Mouse (Mus musculus): Measurements from ENCODE around the gene Nmt1.

The Nmt1 gene

DNA sequence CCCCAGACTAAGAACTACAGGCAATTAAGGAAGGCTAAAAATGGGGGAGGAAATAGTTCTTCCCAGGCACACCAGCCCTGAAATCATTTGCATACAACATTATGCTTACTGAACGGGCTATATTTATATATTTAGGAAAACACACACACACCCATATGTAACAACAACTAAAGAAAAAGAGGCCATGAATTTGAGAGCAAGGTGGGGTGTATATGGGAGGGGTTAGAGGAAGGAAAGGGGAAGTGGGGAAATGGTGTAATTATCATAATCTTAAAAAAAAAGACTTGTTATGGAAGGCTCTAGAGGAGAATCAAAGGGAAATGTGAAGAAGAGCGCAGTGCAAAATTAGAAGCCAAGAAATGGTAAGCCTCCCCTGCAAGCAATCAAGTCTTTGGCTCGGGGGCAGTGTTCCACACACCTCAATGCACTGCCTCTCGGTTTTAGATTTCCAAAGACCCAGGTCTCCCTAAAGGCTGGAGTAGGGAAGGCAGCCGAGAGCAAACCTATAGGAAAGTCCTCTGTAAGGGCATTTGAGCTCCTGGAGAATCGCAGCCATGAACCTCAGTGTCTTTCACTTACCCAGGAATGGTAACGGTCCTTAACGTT, 317 bp upstream of the Nmt1 start:
- in situ Hi-C loops (cut with MboI; ENCODE audit: low pct_unique_long_range_greater_than_20kb in 1 of 2, low sequenced_read_pairs in 2 of 2, unreplicated experiment in 1 of 2), result no loop called here

DNA sequence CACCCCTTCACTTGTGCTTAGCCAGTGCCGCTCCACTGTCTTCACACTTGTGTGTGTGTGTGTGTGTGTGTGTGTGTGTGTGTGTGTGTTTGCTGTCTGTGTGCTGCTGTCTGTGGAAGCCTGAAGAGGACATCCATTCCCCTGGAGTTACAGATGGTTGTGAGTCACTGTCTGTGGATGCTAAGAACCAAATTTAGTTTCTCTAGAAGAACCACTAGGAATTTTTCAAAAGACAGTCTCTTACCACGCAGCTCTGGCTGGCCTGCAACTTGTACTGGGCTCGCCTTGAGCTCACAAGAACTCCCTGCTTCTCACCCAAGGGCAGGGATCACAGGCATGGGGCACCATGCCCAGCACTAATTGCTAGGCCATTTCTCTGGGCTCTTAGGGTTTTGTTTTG, 5.0 kb downstream of the Nmt1 start:
- in situ Hi-C loops (cut with MboI; ENCODE audit: low pct_unique_long_range_greater_than_20kb in 1 of 2, low sequenced_read_pairs in 2 of 2, unreplicated experiment in 1 of 2), result no loop called here

DNA sequence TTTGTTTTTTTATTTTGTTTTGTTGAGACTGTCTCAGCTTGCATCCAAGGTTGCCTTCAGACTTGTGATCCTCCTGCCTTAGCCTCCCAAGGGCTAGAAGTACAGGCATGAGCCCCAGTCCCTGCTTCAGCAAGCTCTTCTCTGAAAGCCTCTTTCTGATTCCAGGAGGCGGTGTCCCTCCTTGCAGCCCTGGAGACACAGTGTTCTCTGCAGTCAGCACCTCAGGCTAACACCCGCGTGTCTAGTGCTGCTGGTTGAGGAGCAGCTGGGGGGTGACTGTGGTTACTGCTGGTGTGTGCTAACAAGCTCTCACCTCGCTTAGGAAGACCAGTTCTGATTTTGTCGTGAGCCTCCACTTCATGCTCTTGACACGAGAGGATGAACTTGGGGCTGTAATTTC, 7.0 kb downstream of the Nmt1 start:
- in situ Hi-C loops (cut with MboI; ENCODE audit: low pct_unique_long_range_greater_than_20kb in 1 of 2, low sequenced_read_pairs in 2 of 2, unreplicated experiment in 1 of 2), result no loop called here

GRCm38 (mm10) chr11:103036881-103037465, 9.0 kb downstream of the Nmt1 start:
- in situ Hi-C loops (cut with MboI; ENCODE audit: low pct_unique_long_range_greater_than_20kb in 1 of 2, low sequenced_read_pairs in 2 of 2, unreplicated experiment in 1 of 2), result no loop called here

- in situ Hi-C loops (cut with MboI; ENCODE audit: low pct_unique_long_range_greater_than_20kb in 1 of 2, low sequenced_read_pairs in 2 of 2, unreplicated experiment in 1 of 2), result no loop called here
These were observed 10.0 kb downstream of the Nmt1 start for GRCm38 (mm10) chr11:103038037-103038436.

DNA sequence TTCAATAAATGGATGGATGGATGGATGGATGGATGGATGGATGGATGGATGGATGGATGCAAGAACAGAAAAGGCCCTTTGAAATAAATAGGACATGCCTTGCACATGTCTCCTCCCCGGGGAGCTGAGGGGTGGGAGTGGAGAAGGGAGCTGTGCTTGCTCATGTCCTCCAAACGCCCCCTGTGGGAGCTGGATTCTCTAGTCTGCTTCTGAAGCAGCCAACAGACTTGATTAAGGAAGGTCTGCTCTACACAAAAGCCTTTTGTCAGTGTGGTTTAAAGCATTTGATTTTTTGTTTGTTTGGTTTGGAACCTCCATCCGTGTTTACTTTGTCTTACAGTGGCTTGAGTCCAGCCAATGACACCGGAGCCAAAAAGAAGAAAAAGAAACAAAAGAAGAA, 14.8 kb downstream of the Nmt1 start:
- in situ Hi-C loops (cut with MboI; ENCODE audit: low pct_unique_long_range_greater_than_20kb in 1 of 2, low sequenced_read_pairs in 2 of 2, unreplicated experiment in 1 of 2), result no loop called here

DNA sequence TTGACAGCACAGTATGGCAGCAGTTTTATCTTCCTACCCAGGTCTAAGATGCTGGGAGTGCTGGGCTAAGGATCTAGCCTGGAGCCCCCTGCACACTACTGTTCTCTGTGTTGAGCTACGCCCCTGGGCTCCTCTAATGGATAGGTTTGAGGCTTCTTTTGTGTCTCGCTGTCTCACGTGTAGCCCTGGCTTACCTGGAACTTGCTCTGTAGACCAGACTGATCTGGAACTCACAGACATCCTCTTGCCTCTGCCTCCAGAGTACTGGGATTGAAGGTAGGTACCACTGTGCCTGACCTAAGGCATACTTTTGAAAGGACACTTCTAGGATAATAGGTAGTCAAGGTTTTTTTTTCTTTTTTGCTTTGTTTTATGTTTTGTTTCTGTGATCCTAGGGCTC, 16.0 kb downstream of the Nmt1 start:
- in situ Hi-C loops (cut with MboI; ENCODE audit: low pct_unique_long_range_greater_than_20kb in 1 of 2, low sequenced_read_pairs in 2 of 2, unreplicated experiment in 1 of 2), result no loop called here

- in situ Hi-C loops (cut with MboI; ENCODE audit: low pct_unique_long_range_greater_than_20kb in 1 of 2, low sequenced_read_pairs in 2 of 2, unreplicated experiment in 1 of 2), result no loop called here
These were observed 18.3 kb downstream of the Nmt1 start for GRCm38 (mm10) chr11:103046286-103046685.

- in situ Hi-C loops (cut with MboI; ENCODE audit: low pct_unique_long_range_greater_than_20kb in 1 of 2, low sequenced_read_pairs in 2 of 2, unreplicated experiment in 1 of 2), result no loop called here
These were observed 21.6 kb downstream of the Nmt1 start for GRCm38 (mm10) chr11:103049611-103050010.

- in situ Hi-C loops (cut with MboI; ENCODE audit: low pct_unique_long_range_greater_than_20kb in 1 of 2, low sequenced_read_pairs in 2 of 2, unreplicated experiment in 1 of 2), result no loop called here
These were observed 22.2 kb downstream of the Nmt1 start for GRCm38 (mm10) chr11:103050153-103050552.

DNA sequence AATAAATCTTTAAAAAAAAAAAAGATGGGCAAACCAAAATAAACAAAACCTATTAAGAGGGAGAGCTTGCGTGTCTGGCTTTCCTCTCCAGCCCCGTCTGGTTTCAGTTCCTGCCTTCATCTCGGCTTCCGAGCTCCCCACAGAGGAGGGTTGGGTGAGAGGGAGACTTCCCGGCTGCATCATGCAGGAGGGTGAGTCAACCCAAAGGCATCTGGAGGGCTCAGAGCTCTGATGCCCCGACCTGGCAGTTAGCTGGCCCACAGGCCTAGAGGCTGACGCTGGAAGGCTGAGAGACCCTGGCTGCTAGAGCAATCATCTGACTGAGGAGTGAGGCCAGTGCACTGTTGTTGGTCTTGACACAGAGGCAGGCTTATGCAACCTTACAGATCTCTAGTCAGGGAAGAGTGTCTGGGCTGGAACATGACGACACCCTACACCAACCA, 23.3 kb downstream of the Nmt1 start:
- in situ Hi-C loops (cut with MboI; ENCODE audit: low pct_unique_long_range_greater_than_20kb in 1 of 2, low sequenced_read_pairs in 2 of 2, unreplicated experiment in 1 of 2), result no loop called here

- in situ Hi-C loops (cut with MboI; ENCODE audit: low pct_unique_long_range_greater_than_20kb in 1 of 2, low sequenced_read_pairs in 2 of 2, unreplicated experiment in 1 of 2), result no loop called here
These were observed 24.1 kb downstream of the Nmt1 start for GRCm38 (mm10) chr11:103052078-103052477.

DNA sequence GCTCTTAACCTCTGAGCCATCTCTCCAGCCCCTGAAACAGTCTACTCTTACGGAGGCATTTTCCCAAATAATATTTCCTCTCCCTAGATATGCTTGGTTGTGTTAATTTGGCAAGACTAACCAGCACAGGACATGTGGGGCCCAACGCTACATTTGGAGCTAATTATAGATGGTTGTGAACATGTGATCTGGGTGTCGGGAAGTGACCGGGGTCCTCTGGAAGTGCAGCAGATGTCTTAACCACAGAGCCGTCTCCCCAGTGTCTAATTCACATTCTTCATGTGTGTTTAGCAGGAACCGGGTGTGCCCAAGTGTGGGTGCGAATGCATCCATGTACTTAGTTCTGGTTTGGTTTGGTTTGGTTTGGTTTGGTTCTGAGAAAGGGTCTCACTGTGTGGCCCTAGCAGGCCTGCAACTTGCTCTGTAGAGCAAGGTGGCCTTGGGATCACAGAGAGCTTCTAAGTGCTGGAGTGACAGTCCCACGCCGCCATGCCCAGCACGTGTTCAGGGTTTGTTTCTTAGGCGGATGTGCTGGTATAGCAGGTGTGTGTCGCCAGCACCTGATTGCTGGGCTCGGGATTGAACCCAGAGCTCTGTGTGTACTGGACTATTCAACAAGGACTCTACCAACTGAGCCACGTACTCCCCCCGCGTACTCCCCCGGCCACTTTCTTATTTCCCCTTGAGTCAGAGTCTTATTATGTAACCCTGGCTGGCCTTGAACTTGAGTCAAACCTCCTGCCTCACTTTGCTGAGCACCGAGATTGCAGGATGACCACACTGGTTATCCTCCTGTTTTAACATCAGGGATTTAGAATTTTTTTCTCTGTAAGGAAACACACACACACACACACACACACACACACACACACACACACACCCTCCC, 25.4 kb downstream of the Nmt1 start:
- in situ Hi-C loops (cut with MboI; ENCODE audit: low pct_unique_long_range_greater_than_20kb in 1 of 2, low sequenced_read_pairs in 2 of 2, unreplicated experiment in 1 of 2), result no loop called here

DNA sequence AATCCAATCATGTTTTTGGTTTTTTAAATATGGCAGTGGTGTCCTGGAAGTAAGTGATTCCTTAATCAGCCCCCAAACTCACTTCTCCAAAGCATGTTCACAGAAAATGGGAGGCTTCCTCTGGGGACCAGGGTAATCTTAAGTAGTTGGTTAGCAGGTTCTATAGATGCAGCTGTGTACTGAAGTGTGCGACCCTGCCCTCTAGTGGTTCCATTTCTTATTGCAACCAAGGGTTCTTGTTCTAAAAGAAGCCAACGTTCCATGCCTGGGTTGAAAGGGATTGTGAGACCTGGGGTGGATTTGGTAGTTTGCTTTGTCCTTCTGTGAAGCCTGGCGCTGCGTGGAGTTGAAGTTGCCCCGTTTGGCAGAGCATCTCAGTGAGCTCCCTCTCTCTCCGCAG, 26.8 kb downstream of the Nmt1 start:
- in situ Hi-C loops (cut with MboI; ENCODE audit: low pct_unique_long_range_greater_than_20kb in 1 of 2, low sequenced_read_pairs in 2 of 2, unreplicated experiment in 1 of 2), result no loop called here

DNA sequence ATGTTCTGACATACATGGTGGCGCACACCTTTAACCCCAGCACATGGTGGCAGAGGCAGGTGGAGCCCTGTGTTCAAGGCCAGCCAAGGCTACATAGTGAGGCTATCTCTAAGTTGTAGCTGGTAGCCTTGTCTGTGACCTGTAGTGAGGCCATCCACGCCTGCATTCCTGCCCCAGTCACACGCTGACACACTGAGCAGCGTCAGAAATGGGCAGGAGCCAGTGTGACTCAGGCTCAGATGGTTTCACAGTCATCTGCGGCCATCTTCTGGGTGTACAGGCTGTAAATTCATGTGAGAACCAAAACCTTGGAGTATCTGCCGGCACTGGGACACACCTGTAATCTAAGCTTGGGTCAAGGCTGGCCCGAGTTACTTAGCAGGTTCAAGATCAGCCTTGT, 28.6 kb downstream of the Nmt1 start:
- in situ Hi-C loops (cut with MboI; ENCODE audit: low pct_unique_long_range_greater_than_20kb in 1 of 2, low sequenced_read_pairs in 2 of 2, unreplicated experiment in 1 of 2), result no loop called here

GRCm38 (mm10) chr11:103058499-103059085, 30.6 kb downstream of the Nmt1 start:
- in situ Hi-C loops (cut with MboI; ENCODE audit: low pct_unique_long_range_greater_than_20kb in 1 of 2, low sequenced_read_pairs in 2 of 2, unreplicated experiment in 1 of 2), result no loop called here

DNA sequence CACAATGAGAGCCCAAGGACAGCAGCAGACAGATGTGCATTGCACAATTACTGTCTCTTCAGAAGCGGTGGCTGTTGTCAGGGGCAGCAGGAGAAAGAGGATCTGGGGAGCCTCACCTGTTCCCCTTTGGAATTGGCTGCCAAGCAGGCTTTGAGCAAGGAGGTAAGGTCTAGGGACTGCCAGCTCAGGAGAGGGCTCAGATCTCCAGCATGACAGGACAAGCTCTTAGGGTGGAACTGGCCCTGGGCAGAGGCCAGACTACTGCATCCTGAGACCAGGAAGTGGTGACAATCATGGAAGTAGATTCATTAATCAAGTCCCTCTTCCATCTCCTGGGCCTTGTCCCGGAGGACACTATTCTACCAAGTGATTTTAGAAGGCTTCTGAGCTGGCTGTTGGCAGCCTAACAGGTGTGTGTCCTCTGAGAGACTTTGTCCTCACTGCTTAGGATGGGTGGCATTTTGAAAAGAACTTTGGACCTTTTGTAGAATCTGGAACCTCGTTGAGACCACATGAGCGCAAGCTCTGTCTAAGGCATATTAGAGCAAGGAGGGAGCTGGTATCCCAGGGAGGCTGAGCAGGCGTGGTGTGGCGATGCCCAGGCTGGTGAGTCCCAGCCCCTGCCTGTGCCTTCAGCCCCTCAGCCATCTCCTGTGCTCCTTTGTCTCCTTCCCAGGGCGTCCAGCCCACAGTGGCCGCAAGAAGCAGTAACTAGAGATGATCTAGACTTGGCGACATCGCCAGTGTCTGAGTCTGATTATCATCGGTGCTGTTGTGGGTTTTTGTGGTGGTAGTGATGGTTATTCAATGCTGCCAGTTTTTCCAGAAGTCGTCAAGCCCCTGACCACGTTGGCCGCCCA, 38.4 kb downstream of the Nmt1 start:
- in situ Hi-C loops (cut with MboI; ENCODE audit: low pct_unique_long_range_greater_than_20kb in 1 of 2, low sequenced_read_pairs in 2 of 2, unreplicated experiment in 1 of 2), result no loop called here

DNA sequence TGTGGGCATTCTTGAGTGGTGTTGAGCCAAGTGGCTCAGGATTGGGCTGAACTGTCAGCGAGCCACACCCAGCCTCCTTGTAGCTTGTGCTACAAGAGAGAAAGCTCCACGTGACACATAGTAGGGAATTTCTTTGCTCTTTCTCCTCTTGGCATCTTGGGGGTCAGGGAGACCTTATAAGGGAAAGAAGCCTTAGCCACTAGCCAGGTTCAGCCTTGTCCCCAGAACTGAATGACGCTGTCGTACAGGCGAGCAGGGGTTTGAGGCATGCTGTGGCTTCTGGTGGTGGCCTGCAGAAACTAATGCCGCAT, 39.0 kb downstream of the Nmt1 start:
- in situ Hi-C loops (cut with MboI; ENCODE audit: low pct_unique_long_range_greater_than_20kb in 1 of 2, low sequenced_read_pairs in 2 of 2, unreplicated experiment in 1 of 2), result no loop called here
